Mouse (Mus musculus): Measurements from ENCODE around the gene Ripply3.

DNA sequence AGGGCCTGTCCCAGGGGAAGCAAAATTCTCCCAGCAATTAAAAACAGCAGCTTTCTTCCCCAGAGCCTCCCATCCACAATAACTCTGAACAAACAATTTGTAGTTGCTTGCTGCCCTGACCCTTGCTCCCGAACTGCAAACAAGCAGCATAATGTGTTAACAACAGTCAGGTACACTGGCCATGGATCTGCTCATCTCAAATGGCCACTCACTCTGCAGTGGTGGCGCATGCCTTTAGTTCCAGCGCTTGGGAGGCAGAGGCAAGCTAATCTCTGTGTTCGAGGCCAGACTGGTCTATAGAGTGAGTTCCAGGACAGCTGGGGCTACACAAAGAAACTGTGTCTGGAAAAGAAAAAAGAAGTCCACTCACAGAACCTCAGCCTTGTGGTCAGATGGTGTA, 37.1 kb upstream of the Ripply3 start:
- TF ChIP-seq CTCF (IDR thresholded peaks at IDR 0.05; ENCODE audit: borderline replicate concordance, insufficient read depth, low read depth, low read length) (no peak), POLR2A (IDR thresholded peaks at IDR 0.05; ENCODE audit: borderline replicate concordance, insufficient read depth, low read length) (no peak)

Measured in cerebellum, adult 2 months (tissue).